Mouse (Mus musculus) megakaryocyte, embryonic 14.5 days (primary cell): ENCODE results near the gene Kiss1r.

ENCODE experiments used
- FLI1 ChIP-seq: IDR thresholded peaks from 2 replicates; pipeline ENCODE4 v1.6.1; 2012; ENCODE audit warnings: low read length, inconsistent platforms, mixed read lengths
- GATA1 ChIP-seq: IDR thresholded peaks from 3 replicates; pipeline ENCODE4 v1.6.1; 2012; ENCODE audit warnings: mixed read lengths, low read length, inconsistent platforms, borderline replicate concordance

DNA sequence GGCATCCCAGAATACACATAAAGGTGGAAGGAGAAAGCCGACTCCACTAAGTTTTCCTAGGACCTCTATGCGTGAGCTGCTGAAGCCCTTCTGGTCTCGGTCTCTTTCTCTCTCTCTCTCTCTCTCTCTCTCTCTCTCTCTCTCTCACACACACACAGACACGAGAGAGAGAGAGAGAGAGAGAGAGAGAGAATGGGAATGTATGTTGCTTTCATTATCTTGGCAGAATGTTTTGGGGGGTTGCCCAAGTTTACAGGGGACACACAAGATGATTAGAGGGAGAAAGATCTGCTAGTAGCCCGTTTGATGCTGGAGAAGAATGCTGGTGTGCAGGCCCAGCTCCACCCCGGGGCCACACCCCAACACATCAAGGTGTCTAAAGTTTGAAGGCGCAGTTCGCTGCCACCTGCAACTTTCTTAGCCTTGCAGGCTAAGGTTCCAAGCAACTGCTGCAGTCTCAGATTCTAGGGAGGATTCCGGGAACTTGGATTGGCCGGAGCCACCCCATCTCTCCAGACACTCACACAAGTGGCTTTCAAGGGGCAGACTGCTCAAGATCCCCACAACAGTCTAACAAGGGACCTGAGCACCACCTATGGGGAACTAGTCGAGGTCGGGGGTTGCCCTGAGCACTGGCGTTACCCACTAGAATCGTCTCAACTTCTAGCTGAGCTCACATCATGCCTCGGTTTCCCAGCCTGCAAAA is 9.2 kb downstream of the Kiss1r start:
- no peak for TF ChIP-seq FLI1
- no peak for TF ChIP-seq GATA1
